Mouse (Mus musculus): ENCODE data around the gene Tspan8.

DNA sequence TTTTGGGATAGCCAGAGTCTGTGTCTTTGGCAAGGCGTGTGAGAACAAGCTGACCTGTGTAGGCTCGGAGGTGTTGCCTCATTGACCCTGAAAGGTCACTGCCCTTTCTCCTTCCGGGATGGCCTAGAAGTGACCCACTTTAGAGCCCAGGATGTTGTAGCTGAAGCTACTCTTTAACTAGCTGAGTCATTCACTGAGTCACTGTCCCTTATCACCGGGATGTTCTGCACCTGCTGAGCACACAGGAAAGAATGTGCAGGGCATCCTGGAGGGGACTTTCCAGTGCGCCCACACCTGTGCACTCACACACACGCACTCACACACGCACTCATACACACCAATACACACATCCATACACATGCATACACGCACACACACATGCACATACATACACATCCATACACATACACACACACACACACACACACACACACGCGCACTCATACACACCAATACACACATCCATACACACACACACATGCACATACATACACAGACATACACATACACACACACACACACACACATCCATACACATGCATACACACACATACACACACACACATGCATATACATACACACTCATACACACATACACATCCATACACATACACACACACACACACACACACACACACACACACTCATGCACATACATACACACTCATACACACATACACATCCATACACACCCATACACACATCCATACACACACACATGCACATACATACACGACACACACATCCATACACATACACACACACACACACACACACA is 36.2 kb upstream of the Tspan8 start:
- no peak for TF ChIP-seq CTCF (conservative IDR thresholded peaks at IDR 0.05; ENCODE audit: insufficient read depth, insufficient read length, low read depth, low read length)
- TF ChIP-seq POLR2A (IDR thresholded peaks at IDR 0.05; ENCODE audit: low read depth, low read length): no peak

All from kidney, adult 2 months (tissue).